Mouse (Mus musculus) left cerebral cortex, adult 6 months (tissue): ENCODE results near the gene Gpsm2. TPM values are rescaled to one million over a fixed set of nuclear protein-coding genes. Genes with fewer than 3 reads are reported as not detected.

Source experiments
- long read RNA-seq, 2 experiments: library from polyadenylated mRNA; unstranded; transcript quantifications; one replicate each; pipeline ENCODE4 v2.0.0; 2019 to 2020
- polyA plus RNA-seq: library from polyadenylated mRNA; unstranded; fragments of <200 nt; fragmentation: Nextera tagmentation; gene quantifications from 2 replicates; pipeline ENCODE4 v1.2.3, GENCODE M21; 2021

Gene Gpsm2
- 6.6 and 8.0 TPM in 2 replicates for polyA plus RNA-seq
- long read RNA-seq, experiment 1, transcript Gpsm2-201 (15 exons, 3,498 nt) = major isoform, 68 of 123 reads
- long read RNA-seq, experiment 1, partial matches to known transcripts = 10 of 123 reads
- long read RNA-seq, experiment 1, other reads (novel, unspliced or antisense) = 45 of 123 reads
- long read RNA-seq, experiment 2, transcript Gpsm2-201 (15 exons, 3,498 nt) = major isoform, 7 of 11 reads
- long read RNA-seq, experiment 2, partial matches to known transcripts = 0 of 11 reads
- long read RNA-seq, experiment 2, other reads (novel, unspliced or antisense) = 4 of 11 reads

GRCm38 (mm10) chr3:108722036-108722872 lies at the start of gene Gpsm2:
TSS of gene Gpsm2 (minus strand) at chr3:108722309.

DNA sequence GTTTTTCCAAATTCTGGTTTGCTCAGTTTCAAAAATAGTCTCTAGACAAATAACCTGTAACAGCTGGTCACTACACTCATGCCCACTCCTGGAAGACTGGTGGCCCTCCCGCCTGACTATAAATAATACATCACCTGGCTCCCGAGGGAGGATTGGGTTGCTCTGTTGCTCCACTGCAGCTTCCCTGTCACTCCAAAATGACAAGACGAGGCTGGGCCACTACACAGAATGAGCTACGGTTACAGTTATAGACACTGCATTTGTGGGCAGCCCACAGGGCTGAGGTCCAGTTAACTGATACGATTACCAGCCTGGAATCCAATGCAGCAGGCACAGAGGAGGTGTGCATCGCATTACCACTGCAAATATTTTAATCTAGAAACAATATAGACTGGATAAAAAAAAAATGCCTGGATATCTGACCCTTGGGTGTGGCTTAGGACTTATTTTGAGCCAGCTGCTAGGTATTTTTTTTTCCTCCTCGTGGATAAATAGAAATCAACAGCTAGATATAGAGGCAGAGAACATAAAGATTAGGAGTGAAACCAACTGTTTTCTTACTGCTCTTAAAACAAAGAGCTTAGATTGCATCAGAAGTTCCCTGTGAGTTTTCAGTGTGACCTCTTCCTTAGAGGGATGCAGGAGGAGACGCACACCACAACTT lies 17.1 kb upstream of the Gpsm2 start, which contains the start of gene Aknad1:
TSS of gene Aknad1 (plus strand) at position 614 of the 664 bp plus-strand sequence.

GRCm38 (mm10) chr3:108653710-108654379 lies 68.3 kb downstream of the Gpsm2 start, which contains the start of gene Clcc1:
TSS of gene Clcc1 (plus strand) at chr3:108653913.

Other genes starting within 250 kb of the Gpsm2 start
- 1.4 and 2.2 TPM in 2 replicates for gene 1700013F07Rik, start 188.2 kb downstream of the Gpsm2 start, polyA plus RNA-seq
- 20.3 and 36.9 TPM in 2 replicates for gene 5330417C22Rik, start 185.8 kb downstream of the Gpsm2 start, polyA plus RNA-seq
- gene Tmem167b, start 159.8 kb downstream of the Gpsm2 start, polyA plus RNA-seq = 28.1 and 35.1 TPM in 2 replicates
- 24.2 and 28.5 TPM in 2 replicates for gene Taf13, start 150.6 kb downstream of the Gpsm2 start, polyA plus RNA-seq
- 37.9 and 48.9 TPM in 2 replicates for gene Wdr47, start 131.0 kb downstream of the Gpsm2 start, polyA plus RNA-seq
- gene Clcc1, start 68.4 kb downstream of the Gpsm2 start, polyA plus RNA-seq = 56.8 and 82.0 TPM in 2 replicates
- not detected in 2 replicates for gene Aknad1, start 17.3 kb upstream of the Gpsm2 start, polyA plus RNA-seq
- gene Stxbp3, start 118.2 kb upstream of the Gpsm2 start, polyA plus RNA-seq = 15.1 and 21.3 TPM in 2 replicates
- gene Fndc7, start 167.7 kb upstream of the Gpsm2 start, polyA plus RNA-seq = 0.06 and 0.10 TPM in 2 replicates
- 13.3 and 13.8 TPM in 2 replicates for gene Prpf38b, start 189.4 kb upstream of the Gpsm2 start, polyA plus RNA-seq
- gene Henmt1, start 217.6 kb upstream of the Gpsm2 start, polyA plus RNA-seq = 1.3 and 1.8 TPM in 2 replicates
- not detected in 2 replicates for gene Gm9857, start 218.1 kb upstream of the Gpsm2 start, polyA plus RNA-seq